Mouse (Mus musculus): ENCODE measurements at regions not wholly inside any gene's neighbourhood (a gene's known extent, or its start where the extent isn't known, plus 50 kb on each side); places are given as distances from the start of the nearest gene placed in this dataset.

GRCm38 (mm10) chr12:16425980-16426379, 184.8 kb downstream of the Lpin1 start:
- TF ChIP-seq CTCF (conservative IDR thresholded peaks at IDR 0.05; ENCODE audit: low read length) (no peak), NANOG (IDR thresholded peaks at IDR 0.05; ENCODE audit: borderline replicate concordance, low read length) (no peak)
